Mouse (Mus musculus) E14TG2a.4 (cell line): ENCODE measurements around the gene Pop4.

Source experiments
- CTCF ChIP-seq: conservative IDR thresholded peaks from 2 replicates; pipeline ENCODE4 v1.5.1; 2014; ENCODE audit warnings: low read length
- NANOG ChIP-seq: IDR thresholded peaks from 2 replicates; pipeline ENCODE4 v1.6.1; 2014; ENCODE audit warnings: borderline replicate concordance, low read length, mixed read lengths

GRCm38 (mm10) chr7:38253441-38253840 lies 17.8 kb downstream of the Pop4 start:
- no peak for TF ChIP-seq CTCF
- no peak for TF ChIP-seq NANOG
